Mouse (Mus musculus): ENCODE measurements around the gene Med17.
"Not testable (repeated sequence)": the region's sequence is repeated elsewhere in the genome, so short reads cannot be mapped to it uniquely, and the experiment has no call there.

Med17 gene

DNA sequence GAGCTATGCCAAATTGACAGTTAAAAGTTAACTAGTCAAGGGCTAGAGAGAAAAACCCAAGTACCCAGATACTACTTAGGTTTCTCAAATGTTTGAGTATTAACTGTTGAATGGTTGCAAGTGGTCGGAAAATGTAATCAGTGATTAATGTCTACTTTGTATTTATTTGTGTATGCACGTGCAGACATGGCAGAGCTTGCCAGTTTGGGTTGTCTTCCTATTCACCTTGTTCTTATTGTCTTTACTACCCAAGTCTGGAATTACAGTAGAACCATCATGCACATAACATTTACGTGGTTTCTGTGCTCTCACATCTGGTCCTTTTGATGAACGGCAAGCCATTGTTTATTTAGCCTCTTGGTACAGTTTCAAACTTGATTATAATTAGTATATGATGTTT, 29.7 kb upstream of the Med17 start:
- H3K4me1 ChIP-seq (replicated peaks; ENCODE audit: low read depth, low read length), result peaks cover 63% of the 10 kb centered on the region
- no peaks in the 10 kb centered on the region for H3K9me3 ChIP-seq (ENCODE audit: low read length)
- peak overlapping the region; percentile 97 for H3K4me3 ChIP-seq (replicated peaks; ENCODE audit: low read length)
- TF ChIP-seq CTCF (conservative IDR thresholded peaks at IDR 0.05; ENCODE audit: low read length) (no peak), POU5F1 (IDR thresholded peaks at IDR 0.05; ENCODE audit: borderline replicate concordance, low read length) (no peak), NANOG (IDR thresholded peaks at IDR 0.05; ENCODE audit: borderline replicate concordance, low read length) (no peak)
- H3K36me3 ChIP-seq (ENCODE audit: insufficient read depth, low read length), result peaks cover 78% of the 10 kb centered on the region
- no peaks in the 10 kb centered on the region for H3K27me3 ChIP-seq (ENCODE audit: insufficient read depth, low read length)

- Histone ChIP-seq H3K4me1 (replicated peaks; ENCODE audit: low read depth, low read length) (peaks cover 60% of the 10 kb centered on the region), H3K4me3 (replicated peaks; ENCODE audit: low read length) (peak overlapping the region; percentile 97), H3K9me3 (ENCODE audit: low read length) (no peaks in the 10 kb centered on the region), H3K27me3 (ENCODE audit: insufficient read depth, low read length) (no peaks in the 10 kb centered on the region), H3K36me3 (ENCODE audit: insufficient read depth, low read length) (peaks cover 66% of the 10 kb centered on the region)
- no peak for TF ChIP-seq NANOG (IDR thresholded peaks at IDR 0.05; ENCODE audit: borderline replicate concordance, low read length)
- TF ChIP-seq CTCF (conservative IDR thresholded peaks at IDR 0.05; ENCODE audit: low read length), result no peak
- TF ChIP-seq POU5F1 (IDR thresholded peaks at IDR 0.05; ENCODE audit: borderline replicate concordance, low read length), result no peak
Measured at GRCm38 (mm10) chr9:15308254-15308653, 28.5 kb upstream of the Med17 start.

DNA sequence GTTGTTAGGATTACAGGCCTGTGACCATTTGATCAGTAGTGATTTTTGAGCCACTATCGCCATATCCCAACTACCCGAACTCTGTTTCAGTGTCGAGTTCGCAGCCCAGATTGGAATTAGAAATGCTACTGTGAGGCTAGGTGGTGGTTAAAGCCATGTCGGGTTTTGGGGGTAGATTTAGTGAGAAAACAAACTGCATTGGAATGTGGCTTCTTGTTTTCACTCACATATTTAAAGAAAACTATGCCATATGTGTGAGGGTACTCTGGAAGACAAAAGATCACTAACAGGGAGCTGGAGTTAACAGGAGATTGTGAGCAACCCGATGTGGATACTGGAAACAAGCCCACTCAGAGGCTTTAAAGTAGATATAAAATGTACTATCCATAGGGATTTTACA, 27.5 kb upstream of the Med17 start:
- Histone ChIP-seq H3K36me3 (ENCODE audit: insufficient read depth, low read length) (peaks cover 56% of the 10 kb centered on the region), H3K27me3 (ENCODE audit: insufficient read depth, low read length) (no peaks in the 10 kb centered on the region), H3K9me3 (ENCODE audit: low read length) (no peaks in the 10 kb centered on the region), H3K4me3 (replicated peaks; ENCODE audit: low read length) (peak overlapping the region; percentile 97), H3K4me1 (replicated peaks; ENCODE audit: low read depth, low read length) (peaks cover 58% of the 10 kb centered on the region)
- TF ChIP-seq CTCF (conservative IDR thresholded peaks at IDR 0.05; ENCODE audit: low read length), result no peak

DNA sequence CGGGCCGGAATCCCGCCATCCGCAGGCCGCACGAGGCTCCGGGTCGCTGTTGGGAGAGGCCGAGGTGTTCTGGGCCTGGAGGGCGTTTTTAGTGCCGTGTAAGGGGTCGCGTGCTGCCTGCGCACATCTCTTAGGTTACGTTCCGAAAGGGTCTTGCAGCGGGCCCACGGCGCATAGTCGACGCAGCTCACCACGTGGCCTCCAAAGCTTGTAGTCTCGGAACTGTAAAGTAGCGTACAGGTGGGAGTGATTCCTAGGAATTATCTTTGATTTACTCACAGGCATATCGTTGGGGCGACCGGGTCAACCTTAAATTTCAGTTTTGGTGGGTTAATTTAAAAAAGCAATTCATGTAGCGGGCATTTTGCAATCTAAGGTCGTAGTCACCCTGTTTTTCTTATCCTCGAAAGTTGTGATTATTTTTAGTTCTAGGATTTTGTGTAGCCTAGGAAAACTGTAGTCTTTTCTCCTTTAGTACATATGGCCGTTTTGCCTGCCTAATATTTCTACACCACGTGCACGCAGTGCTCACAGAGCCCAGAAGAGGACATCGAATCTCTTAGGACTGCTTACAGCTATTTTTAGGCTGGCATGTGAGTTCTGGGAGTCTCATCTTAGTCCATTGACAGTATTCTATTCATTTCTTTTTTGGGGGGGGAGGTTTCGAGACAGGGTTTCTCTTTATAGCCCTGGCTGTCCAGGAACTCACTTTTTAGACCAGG, 26.8 kb upstream of the Med17 start, which contains the start of gene 4931406C07Rik:
Gene 4931406C07Rik (minus strand): TSS at position 51 of the 722 bp plus-strand sequence.
- H3K4me1 ChIP-seq (replicated peaks; ENCODE audit: low read depth, low read length), result peaks cover 53% of the 10 kb centered on the region
- peaks cover 49% of the 10 kb centered on the region for H3K36me3 ChIP-seq (ENCODE audit: insufficient read depth, low read length)
- no peaks in the 10 kb centered on the region for H3K9me3 ChIP-seq (ENCODE audit: low read length)
- peak within 1 kb of the TSS; percentile 97 for H3K4me3 ChIP-seq (replicated peaks; ENCODE audit: low read length)
- TF ChIP-seq CTCF (conservative IDR thresholded peaks at IDR 0.05; ENCODE audit: low read length) (no peak), NANOG (IDR thresholded peaks at IDR 0.05; ENCODE audit: borderline replicate concordance, low read length) (no peak), POU5F1 (IDR thresholded peaks at IDR 0.05; ENCODE audit: borderline replicate concordance, low read length) (no peak)
- no peaks in the 10 kb centered on the region for H3K27me3 ChIP-seq (ENCODE audit: insufficient read depth, low read length)

DNA sequence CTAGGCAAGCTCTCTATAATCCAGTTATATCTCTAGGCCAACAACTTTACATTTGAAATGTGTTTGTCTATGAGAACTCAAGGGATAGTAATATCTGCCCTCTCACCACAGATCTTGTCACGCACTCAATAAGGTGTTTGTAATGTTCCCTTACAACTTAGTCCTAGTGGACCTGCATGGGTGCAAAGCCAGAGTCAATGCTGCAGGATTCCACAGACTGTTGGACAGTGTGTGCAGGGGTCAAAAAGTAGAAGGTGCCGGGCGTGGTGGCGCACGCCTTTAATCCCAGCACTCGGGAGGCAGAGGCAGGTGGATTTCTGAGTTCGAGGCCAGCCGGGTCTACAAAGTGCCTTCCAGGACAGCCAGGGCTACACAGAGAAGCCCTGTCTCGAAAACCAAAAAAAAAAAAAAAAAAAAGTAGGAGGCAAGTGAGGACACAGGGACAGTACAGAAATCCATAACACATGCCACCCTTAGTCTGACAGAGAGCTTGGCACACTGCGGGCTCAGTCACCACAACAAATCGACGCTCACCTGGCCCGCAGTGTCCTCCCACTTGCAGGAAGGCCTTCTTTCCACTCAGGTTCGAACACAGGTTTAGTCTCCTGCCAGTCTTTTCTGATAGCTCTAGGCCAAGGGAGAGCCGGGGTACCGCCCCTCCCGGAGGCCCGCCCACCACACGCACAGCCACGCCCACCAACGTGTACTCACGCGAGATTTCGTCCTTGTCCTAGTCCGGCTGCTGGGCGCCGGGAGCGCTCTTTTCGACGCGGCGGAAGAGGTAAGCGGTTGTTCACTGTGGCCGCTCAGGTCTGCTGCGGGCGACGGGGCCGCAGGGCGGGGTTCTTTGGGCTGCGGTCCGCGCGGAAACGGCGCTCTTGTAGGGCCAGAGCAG, 26.0 kb upstream of the Med17 start, which contains the start of gene Taf1d:
Gene Taf1d (plus strand): TSS at position 712 of the 895 bp plus-strand sequence.
- H3K36me3 ChIP-seq (ENCODE audit: insufficient read depth, low read length), result peaks cover 42% of the 10 kb centered on the region
- H3K4me3 ChIP-seq (replicated peaks; ENCODE audit: low read length), result peak within 1 kb of the TSS; percentile 97
- H3K9me3 ChIP-seq (ENCODE audit: low read length), result no peaks in the 10 kb centered on the region
- H3K27me3 ChIP-seq (ENCODE audit: insufficient read depth, low read length), result no peaks in the 10 kb centered on the region
- peaks cover 49% of the 10 kb centered on the region for H3K4me1 ChIP-seq (replicated peaks; ENCODE audit: low read depth, low read length)
- TF ChIP-seq POU5F1 (IDR thresholded peaks at IDR 0.05; ENCODE audit: borderline replicate concordance, low read length) (no peak), NANOG (IDR thresholded peaks at IDR 0.05; ENCODE audit: borderline replicate concordance, low read length) (no peak), CTCF (conservative IDR thresholded peaks at IDR 0.05; ENCODE audit: low read length) (no peak)

DNA sequence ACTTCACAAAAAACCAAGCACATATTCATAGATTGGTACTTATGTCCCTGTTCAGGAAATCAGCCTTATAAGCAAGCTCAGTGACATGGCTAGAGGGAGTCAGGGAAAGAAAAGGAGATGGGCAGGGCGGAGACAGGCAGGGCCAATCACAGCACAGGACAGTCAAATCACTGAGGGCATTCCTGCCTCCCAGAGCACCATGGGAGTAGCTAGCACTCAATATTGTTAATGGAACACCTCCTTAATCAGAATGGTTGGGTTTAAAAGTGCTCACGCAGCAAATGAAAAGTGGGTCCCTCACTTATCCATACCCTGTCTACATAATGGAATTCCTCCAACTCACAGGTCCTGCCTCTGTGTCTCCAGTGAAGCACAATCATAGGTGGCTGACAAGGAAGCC, 23.1 kb upstream of the Med17 start:
- Histone ChIP-seq H3K4me3 (replicated peaks; ENCODE audit: low read length) (no peak overlapping the region), H3K4me1 (replicated peaks; ENCODE audit: low read depth, low read length) (peaks cover 21% of the 10 kb centered on the region), H3K36me3 (ENCODE audit: insufficient read depth, low read length) (peaks cover 13% of the 10 kb centered on the region), H3K9me3 (ENCODE audit: low read length) (no peaks in the 10 kb centered on the region), H3K27me3 (ENCODE audit: insufficient read depth, low read length) (no peaks in the 10 kb centered on the region)
- no peak for TF ChIP-seq POU5F1 (IDR thresholded peaks at IDR 0.05; ENCODE audit: borderline replicate concordance, low read length)
- no peak for TF ChIP-seq CTCF (conservative IDR thresholded peaks at IDR 0.05; ENCODE audit: low read length)
- TF ChIP-seq NANOG (IDR thresholded peaks at IDR 0.05; ENCODE audit: borderline replicate concordance, low read length), result no peak

DNA sequence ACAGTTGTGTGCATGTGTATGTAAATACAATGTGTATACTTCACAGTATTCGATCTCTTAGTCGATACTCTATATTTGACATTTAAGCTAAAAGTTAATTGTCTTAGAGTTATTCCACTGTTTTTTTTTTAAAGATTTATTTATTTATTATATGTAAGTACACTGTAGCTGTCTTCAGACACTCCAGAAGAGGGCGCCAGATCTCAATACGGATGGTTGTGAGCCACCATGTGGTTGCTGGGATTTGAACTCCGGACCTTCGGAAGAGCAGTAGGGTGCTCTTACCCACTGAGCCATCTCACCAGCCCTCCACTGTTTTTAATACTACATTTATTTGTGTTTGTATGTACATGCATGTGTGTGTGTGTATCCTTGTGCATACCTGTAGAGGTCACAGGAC, 22.3 kb upstream of the Med17 start:
- not testable (repeated sequence) for H3K27me3 ChIP-seq (ENCODE audit: insufficient read depth, low read length); H3K4me3 ChIP-seq (replicated peaks; ENCODE audit: low read length); H3K36me3 ChIP-seq (ENCODE audit: insufficient read depth, low read length); H3K9me3 ChIP-seq (ENCODE audit: low read length)
- H3K4me1 ChIP-seq (replicated peaks; ENCODE audit: low read depth, low read length), result peaks cover 21% of the 10 kb centered on the region

- Histone ChIP-seq H3K36me3 (ENCODE audit: insufficient read depth, low read length) (no peaks in the 10 kb centered on the region), H3K4me3 (replicated peaks; ENCODE audit: low read length) (no peak overlapping the region), H3K27me3 (ENCODE audit: insufficient read depth, low read length) (no peaks in the 10 kb centered on the region), H3K4me1 (replicated peaks; ENCODE audit: low read depth, low read length) (peaks cover 21% of the 10 kb centered on the region), H3K9me3 (ENCODE audit: low read length) (no peaks in the 10 kb centered on the region)
- no peak for TF ChIP-seq POU5F1 (IDR thresholded peaks at IDR 0.05; ENCODE audit: borderline replicate concordance, low read length)
- no peak for TF ChIP-seq NANOG (IDR thresholded peaks at IDR 0.05; ENCODE audit: borderline replicate concordance, low read length)
- TF ChIP-seq CTCF (conservative IDR thresholded peaks at IDR 0.05; ENCODE audit: low read length), result no peak
Measured at GRCm38 (mm10) chr9:15301399-15301798, 21.7 kb upstream of the Med17 start.
